Mouse (Mus musculus) splenic B cell, adult 2 months (primary cell): ENCODE measurements around the gene Mfsd11.

Source experiments
- DNase-seq: peaks from one replicate; pipeline ENCODE4 v3.0.0-alpha.2; 2011; ENCODE audit warnings: low read depth, low spot score
- H3K27me3 ChIP-seq: 2 replicates; pipeline ENCODE4 v1.6.1; 2012; ENCODE audit warnings: mild to moderate bottlenecking, low read length, moderate library complexity, mixed read lengths; ENCODE audit not compliant: control insufficient read depth, poor library complexity, insufficient read depth, severe bottlenecking
- H3K36me3 ChIP-seq: 2 replicates; pipeline ENCODE4 v1.6.1; 2012; ENCODE audit warnings: mild to moderate bottlenecking, low read length, moderate library complexity, mixed read lengths; ENCODE audit not compliant: control insufficient read depth, poor library complexity, insufficient read depth, severe bottlenecking

Mfsd11 gene

GRCm38 (mm10) chr11:116915241-116915640, 63.0 kb downstream of the Mfsd11 start:
- H3K36me3 ChIP-seq = no peaks in the 10 kb centered on the region
- H3K27me3 ChIP-seq = peaks cover 2% of the 10 kb centered on the region; the same call in 1 of the 2 replicates
- no peak for DNase-seq

- DNase-seq = no peak
- Histone ChIP-seq H3K27me3 (no peaks in the 10 kb centered on the region; the same call in 1 of the 2 replicates), H3K36me3 (no peaks in the 10 kb centered on the region)
These were observed 65.1 kb downstream of the Mfsd11 start for GRCm38 (mm10) chr11:116917361-116917760.

GRCm38 (mm10) chr11:116918323-116919185, 66.3 kb downstream of the Mfsd11 start, which contains the start of gene Mgat5b:
TSS of gene Mgat5b (plus strand) at chr11:116918863.
- H3K27me3 ChIP-seq = no peaks in the 10 kb centered on the region; the same call in 1 of the 2 replicates
- peak; percentile 78 for DNase-seq
- H3K36me3 ChIP-seq = no peaks in the 10 kb centered on the region

GRCm38 (mm10) chr11:116919186-116920020, 67.2 kb downstream of the Mfsd11 start:
- Histone ChIP-seq H3K36me3 (no peaks in the 10 kb centered on the region), H3K27me3 (no peaks in the 10 kb centered on the region; the same call in 1 of the 2 replicates)
- no peak for DNase-seq

- Histone ChIP-seq H3K36me3 (no peaks in the 10 kb centered on the region), H3K27me3 (no peaks in the 10 kb centered on the region; the same call in 1 of the 2 replicates)
- no peak for DNase-seq
These were observed 68.5 kb downstream of the Mfsd11 start for GRCm38 (mm10) chr11:116920746-116921145.

- no peak for DNase-seq
- H3K36me3 ChIP-seq = no peaks in the 10 kb centered on the region
- H3K27me3 ChIP-seq = no peaks in the 10 kb centered on the region; the same call in 1 of the 2 replicates
These were observed 69.8 kb downstream of the Mfsd11 start for GRCm38 (mm10) chr11:116922058-116922457.
